Mouse (Mus musculus) layer of hippocampus, adult 8-10 months (tissue): ENCODE measurements around the gene Sik1. TPM values are rescaled to one million over a fixed set of nuclear protein-coding genes. Genes with fewer than 3 reads are reported as not detected.
A peak's percentile ranks its signal among the peaks of the same experiment; 100 is the strongest.

Experiments
- DNase-seq, 2 experiments: peaks; one replicate each; pipeline ENCODE4 v3.0.0; 2022; ENCODE audit warnings: low spot score in 2 of 2
- total RNA-seq, 4 experiments: library from RNA; stranded (reverse); gene quantifications; 2 replicates each; pipeline ENCODE4 v1.2.4; 2022

Sik1 gene
- total RNA-seq, 4 experiments from 2014 or later, result 13.2 to 22.2 (median 15.4) TPM

DNA sequence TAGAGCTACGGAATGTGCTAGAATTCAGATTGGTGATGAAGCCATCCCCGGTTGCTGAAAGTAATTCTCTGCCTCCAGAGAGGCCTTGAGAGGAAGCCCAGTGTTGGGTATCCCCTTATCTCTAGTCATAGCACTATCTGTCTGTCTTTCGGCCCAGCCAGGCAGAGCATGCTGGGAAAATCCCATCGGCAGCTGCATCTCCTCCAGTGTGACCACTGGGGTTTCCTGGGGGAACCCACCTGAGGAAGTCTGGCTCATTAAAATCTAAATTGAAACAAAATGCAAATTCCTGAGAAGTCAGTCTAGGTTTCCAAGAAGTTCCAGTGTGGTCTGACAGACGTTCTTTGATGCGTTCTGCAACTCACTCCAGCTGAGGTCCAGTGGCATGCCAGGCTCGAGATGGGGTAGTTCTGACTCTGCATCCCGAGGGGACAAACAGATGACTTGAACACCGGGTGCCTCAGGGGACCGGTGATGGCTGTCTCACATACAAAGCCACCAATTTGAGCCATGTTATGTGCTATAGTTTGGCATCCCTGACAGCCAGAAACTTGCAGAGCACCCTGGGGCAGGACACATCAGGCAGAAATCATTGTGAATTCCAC is 19.8 kb upstream of the Sik1 start:
- no peak for DNase-seq

DNA sequence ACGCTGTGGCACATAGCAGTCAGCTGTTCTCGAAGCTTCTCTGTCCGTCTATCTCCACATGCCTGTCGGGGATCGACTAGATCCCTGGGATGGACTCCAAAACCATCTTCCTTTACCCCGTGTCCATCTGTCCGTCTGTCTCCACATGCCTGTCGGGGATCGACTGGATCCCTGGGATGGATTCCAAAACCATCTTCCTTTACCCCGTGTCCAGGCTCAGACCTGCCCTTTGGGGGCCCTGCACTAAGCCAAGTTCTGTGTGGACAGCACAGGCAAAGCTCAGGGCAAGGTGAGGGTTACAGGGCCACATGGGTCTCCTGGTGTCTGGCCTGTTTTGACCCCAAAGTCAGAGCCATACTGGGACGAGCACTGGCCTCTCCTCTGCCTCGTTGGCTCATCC is 19.1 kb upstream of the Sik1 start:
- DNase-seq, result no peak

DNA sequence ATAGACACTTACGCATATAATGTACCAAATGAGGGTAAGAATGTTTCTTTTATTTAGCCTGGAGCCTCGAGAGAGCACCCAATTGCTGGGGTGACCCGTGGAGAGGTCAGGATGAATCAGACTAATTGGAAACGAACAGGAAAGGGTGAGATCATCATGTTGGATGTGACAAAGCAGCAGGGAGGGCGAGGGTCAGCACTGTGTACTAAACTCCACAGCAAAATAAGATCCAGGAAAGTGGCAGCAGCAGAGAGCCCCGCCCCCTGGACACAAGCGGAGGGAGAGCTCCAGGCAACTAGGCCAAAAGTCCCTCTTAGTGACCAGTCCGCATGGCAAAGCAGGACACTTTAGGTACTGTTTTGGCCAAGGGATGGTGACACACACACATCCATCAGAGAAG is 18.4 kb upstream of the Sik1 start:
- DNase-seq, result no peak

DNA sequence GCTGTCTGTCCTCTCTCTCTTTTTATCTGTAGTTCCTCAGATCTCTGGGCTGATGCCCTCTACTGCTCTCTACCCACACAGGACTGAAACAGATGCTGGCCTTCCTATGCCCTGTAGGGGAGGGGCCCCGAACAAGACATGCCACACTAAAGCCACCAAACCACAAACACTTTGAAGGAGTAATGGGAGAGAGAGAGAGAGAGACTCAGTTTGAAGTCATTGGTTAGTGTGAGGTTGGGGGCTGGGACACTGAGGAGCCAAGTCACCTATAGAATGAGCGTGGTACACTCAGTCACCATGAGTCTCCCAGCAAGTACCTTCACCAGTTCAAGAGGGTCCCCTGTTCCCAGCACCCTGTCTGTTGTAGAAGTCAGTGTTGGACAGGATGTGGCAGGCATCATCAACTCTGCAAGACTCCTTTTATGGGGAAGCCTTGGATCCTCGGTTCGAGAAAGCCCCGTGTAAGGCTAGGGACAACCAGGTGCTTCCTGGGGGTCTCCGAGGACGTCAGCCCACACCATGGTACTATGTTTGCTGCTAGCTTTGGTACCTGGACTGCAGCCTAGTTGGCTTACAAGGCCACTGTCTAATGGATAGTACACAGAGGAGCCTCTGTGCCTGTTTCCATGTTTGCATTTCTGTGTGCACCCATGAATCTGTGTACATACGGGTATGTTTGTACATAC is 17.7 kb upstream of the Sik1 start:
- DNase-seq, result no peak

DNA sequence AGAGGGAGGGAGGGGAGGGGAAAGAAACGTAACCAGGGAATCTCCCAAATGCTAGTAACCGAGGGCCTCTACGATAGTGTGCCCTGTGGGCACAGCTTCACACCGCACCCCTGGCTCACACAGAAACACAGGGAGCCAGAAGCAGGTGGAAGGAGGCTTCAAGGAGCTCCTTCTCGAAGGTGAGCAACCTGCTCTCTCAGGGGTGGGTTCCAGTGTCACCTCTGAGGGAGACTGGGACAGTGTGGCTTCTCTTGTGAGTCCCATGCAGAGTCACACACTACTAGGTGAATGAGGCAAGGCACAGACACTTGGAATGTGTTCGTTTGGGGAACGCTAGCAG is 17.2 kb upstream of the Sik1 start:
- DNase-seq, result no peak

DNA sequence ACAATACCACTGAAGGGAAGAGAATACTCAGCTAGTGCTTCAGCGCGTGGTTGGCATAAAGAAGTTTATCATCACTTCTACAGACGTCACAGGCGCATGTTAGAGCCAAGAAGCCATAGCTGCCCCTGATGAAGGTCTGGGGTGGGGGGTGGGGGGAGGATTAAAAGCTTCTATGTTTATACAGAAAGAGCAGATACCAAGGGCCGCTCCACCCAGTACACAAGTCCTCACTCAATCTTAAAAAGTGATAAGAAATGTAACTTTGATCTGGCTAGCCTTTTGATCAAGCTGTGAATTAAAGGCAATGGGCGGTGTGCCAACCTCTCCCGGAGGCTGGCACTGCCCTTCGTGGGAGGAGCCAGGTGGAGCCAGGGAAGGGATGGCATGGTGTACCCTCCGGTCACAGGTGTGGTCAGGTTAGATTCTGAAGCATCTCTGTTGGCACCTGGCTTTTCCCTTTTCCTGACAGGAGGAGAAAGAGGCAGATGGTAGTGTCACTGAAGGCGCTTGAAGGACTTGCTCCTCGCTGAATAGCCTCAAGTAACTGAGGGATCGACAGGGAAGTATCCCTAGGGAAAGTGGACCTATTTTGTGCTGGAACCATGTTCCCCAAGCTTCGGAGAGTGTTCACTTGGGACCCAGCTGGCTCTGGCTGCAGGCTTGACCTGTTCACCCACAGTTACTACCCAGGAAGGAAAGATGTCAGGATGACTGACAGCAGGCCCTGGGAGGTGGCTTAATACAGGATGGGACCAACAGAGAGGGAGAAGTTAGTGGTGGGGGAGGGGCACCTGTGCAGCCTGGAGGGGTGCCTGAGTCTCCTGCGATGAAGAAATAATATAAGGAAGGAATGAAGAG is 16.6 kb upstream of the Sik1 start:
- DNase-seq, result no peak

DNA sequence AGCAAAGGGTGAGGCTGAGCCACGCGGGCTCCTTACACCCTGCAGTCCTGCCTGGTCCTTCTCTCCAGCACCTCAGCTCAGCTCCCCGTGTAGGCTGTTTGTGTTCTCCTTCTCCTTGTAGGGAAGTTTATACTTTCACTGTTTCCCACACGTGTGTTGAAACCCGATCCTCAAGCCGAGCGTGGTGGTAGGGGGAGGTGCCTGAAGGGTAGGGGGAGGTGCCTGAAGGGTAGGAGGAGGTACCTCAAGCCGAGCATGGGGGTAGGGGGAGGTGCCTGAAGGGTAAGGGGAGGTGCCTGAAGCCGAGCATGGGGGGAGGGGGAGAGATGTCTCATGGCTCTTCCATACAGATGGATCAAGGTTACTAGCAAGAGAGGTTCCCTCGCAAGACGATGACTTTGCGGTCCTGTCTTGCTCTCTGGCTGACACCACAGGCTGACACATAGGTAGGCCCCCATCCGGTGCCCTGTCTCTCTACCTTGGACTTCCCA is 15.4 kb upstream of the Sik1 start:
- no peak for DNase-seq

DNA sequence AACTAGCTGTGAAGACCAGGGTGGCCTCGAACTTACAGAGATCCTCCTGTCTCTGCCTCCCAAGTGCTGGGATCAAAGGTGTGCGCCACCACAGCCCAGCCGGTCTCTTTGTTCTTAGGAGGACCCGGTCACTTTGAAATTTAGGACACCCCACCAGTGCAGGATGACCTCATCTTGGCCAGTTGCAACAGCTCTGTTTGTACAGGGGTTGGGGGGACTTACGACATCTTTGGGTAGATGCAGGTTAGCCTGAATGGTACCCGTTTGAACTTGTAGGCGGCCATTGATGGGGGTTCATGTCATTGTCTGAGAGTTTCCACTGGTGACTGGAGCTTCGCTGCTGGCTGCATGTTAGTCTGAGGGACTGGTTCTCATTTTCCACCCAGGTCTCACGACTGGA is 14.8 kb upstream of the Sik1 start:
- DNase-seq, result no peak

DNA sequence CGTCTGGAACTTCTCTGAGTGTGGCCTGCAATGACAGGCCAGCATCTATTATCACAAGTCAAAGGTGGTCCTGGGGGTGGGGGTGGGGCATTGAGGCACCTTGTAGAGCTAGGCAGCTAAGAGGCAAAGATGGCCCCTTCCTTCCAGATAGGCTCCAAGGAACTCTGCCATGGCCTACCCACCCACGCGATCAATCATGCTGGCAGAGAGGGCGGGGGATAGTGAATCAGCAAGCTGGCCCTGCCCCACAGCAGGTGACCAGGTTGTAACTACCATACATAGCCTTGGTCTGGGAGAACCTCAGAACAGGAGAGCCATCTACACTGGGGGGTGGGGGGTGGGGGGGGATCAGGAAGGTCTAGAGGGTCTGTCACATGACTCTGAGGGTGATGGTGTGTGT is 12.5 kb upstream of the Sik1 start:
- no peak for DNase-seq

DNA sequence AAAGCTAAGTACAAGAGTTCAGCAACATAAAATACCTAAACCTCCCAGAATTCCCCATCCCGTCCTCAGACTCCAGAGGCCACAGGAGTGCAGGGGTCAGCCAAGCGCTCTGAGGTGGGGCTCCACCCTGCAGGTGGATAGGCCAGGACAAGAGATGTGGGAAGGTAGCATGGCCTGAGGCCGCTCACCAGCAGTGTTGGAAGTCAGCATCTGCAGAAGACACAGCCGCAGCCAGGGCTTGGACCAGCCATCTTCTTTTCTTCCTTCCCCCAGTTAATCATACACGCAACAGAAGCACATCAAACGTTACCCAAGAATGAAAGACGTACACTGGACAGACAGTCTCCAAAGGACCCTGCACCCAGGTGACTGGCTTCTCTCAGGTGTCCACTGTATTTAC is 11.5 kb upstream of the Sik1 start:
- no peak for DNase-seq

DNA sequence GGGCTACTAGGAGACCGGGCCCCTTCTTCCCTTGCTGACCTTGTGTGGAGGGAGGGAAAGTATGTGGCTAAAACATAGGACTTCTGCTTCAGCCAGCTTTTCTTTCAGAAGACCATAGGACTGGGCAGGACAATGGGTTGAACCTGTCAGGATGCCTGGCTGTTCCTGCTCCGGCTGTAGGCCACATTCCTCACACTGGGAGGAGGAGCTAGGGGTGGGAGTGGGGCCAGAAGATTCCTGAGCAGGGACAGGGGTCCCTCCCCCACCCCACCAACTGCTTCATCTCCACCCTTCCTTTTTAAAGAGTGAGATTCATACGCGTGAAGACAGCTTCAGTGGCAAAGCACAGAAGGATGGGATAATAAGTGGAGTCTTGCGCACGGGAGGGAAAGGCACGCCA is 10.0 kb upstream of the Sik1 start:
- no peak for DNase-seq

DNA sequence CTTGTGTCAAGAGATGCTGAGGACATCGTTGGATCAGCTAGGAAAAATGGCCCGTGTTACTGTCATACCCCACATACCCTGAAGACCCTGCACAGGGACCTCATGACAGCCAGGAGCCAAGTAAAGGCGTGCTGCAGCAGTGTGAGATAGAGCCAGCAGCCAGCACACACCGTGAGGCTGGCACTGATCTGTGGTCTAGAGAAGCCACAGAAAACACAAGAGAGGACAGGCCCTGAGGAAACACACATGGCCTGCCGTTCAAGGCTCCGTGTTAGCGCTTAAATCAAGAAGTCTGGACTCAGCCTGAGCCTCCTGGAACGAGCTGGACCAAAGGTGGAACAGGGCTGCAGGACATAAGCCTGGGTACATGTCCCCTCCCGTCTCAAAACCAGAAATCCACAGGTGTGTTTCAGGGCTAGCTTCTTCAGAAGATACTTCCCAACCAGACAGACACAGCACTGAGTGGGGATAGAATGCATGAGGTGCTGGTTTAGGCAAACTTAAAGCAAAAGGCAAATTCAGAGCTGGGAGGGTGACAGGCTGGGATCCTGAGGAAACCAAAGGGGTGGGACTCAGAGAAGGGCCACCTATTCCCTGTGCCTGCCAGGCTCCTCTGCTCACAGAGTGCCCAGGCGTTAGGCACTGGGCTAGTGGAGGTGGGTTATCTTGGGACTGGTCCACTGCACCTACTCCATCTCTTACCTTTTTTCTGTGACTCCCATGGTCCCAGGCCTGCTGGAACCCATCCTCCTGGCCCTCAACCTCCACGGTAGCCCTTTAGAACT is 9.3 kb upstream of the Sik1 start:
- DNase-seq, result no peak

DNA sequence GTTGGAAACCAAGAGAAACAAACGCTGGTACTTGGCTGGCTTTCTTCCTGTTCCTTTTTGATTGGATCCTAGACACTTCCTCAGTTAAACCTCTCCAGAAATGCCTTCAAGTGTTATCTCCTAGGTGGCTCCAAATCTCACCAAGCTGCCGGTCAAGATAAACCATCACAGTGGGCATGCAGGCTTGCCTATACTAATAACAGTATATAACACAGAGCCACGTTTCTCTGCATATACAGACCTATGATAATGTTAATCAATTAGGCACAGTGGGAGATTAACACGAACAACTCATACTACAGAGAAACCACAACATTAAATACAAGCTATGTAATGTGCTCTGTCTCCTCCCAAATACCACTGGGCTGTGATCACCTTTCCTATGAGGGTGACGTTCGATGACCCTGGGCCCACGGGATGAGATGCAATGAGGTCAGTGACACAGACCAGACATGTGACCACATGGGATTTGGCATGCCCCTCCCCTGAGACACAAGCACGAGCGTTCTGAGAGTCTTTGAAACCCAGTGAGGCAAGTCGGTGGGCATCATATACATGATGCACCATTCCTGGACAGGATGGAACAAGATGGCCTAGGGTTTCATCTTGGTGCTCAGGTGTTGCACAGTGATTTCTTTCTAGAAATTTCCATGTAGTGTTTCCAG is 7.7 kb upstream of the Sik1 start:
- DNase-seq, result no peak

DNA sequence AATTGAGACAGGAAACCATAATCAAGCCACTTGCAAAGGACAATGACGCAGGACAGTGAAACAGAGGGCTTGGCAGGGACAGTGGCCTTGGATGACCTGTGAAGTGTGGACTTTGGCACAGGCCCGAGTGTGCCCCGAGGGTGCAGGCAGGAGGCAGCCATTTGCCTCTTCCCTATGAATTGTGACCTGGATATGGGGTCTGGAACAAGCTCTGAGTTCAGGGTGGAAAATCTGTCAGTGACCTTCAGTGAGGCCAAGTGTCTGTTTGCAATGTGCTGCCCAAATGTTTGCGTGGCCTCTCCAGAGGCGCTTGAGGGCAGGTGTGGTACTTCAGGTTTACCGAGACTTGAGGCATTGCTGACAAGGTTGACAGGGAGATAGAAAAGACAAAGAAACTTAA is 6.5 kb upstream of the Sik1 start:
- no peak for DNase-seq

DNA sequence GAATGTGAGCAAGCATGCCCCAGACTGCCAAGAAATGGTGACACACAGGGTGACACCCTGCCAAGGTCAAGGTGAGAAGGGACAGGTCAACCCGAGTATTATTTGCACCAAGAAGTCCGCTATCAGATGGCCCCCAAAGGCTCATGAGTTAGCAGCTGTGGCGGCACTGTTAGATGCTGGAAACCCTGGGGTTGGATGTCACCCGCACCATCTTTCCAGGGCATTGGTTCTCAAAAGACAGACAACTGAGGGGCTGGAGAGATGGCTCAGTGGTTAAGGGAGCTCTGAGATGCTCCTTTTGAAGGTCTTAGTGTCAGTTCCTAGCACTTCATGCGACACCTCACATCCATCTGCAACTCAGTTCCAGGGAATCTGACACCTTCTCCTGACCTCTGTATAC is 6.1 kb upstream of the Sik1 start:
- DNase-seq, result no peak

DNA sequence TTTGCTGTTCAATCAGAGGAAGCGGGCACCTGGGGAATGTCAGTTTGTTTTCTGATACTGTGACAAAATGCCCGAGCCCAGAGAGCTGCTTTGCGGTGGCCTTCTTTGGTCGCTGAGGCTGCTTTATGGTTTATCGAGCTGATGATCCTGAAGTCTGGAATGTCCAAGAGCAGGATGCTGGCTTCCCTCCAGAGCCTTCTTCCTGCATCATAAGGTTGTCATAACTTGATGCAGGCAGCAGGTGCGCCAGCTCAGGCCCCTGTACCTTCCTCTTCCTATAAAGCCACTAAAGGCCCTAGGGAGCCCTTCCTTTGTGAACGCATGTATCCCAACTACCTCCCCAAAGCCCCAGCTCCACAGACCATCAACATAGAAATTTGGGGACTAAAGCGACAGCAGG is 5.3 kb upstream of the Sik1 start:
- DNase-seq, result no peak

DNA sequence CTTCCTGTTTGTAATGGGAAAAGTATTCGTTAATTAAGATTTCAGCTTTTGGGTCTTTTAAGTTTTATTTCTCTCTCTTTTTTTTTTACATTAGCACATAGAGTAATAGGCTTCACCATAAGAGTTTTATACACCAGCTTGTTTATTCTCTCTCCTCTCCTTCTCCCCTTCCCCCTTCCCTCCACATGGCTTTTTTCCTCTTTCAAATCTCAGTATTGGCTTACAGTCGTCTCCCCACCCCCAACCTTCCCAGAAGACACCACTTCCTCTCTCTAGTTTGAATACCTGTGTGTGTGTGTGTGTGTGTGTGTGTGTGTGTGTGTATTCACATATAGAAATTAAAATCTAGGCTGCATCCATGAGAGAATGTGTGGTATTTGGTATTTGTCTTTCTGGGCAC is 3.8 kb upstream of the Sik1 start:
- DNase-seq, result no peak

DNA sequence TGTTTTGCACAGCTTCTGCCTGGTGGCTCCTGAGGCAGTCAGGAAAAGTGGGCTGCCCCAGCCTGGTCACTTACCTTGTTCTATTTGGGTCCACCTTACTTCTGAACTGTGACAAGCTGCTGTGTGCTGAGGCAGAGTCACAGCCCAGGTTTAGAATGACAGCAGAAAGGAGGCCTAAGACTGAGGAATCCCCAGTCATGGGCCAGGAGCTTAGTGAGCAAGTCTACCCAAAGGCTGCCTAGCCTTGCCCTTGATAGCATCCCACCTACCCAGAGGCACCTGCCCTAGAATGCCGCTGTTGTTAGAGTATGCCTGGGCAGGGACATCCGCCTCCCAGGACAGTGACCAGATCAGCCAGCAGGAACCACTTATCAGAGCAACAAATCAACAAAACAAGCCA is 3.2 kb upstream of the Sik1 start:
- no peak for DNase-seq

DNA sequence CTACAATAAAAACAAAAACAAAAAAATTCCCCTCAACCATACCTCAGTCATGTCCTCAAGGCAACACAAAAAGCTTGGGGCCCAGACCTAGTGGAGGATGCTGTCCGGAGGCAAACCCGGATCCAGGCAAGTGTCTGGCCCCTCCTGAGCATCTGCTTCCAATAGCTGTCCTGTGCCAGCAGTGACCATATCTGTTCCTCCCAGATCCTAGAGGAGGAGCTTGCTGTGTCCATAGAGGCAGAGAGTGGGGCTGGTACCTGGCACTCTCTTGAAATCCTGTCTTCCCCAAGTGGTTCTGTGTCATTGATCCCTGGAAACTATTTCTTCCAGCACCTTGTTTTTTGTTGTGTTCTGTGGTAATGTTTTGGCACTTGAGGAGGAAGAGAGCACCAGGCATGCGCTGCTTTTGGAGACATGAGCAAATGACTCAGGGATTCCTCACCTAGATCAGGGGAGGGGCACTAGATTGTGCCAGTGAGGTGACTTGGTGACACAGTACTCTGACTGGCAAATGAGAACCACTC is 2.4 kb upstream of the Sik1 start:
- no peak for DNase-seq

DNA sequence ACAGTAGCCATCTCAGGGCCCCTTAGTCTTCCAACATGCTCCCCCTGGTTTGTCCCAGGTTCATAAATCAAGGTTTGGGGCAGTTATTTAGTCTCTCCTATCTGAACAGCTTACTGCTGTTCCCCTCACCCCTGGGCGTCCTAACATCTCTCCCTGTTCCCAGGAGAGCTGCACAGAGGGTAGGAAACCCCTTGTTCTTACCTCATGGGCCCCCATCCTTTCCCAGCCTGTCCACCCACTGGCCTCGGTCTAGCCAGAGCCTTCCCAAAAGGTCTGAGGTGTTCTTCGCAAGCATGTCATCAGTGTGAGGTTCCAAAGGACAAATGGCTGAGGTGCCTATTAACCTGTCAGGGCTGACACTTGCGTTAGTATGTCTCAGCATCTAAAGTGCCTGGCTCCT is 1.6 kb upstream of the Sik1 start:
- DNase-seq, result no peak

DNA sequence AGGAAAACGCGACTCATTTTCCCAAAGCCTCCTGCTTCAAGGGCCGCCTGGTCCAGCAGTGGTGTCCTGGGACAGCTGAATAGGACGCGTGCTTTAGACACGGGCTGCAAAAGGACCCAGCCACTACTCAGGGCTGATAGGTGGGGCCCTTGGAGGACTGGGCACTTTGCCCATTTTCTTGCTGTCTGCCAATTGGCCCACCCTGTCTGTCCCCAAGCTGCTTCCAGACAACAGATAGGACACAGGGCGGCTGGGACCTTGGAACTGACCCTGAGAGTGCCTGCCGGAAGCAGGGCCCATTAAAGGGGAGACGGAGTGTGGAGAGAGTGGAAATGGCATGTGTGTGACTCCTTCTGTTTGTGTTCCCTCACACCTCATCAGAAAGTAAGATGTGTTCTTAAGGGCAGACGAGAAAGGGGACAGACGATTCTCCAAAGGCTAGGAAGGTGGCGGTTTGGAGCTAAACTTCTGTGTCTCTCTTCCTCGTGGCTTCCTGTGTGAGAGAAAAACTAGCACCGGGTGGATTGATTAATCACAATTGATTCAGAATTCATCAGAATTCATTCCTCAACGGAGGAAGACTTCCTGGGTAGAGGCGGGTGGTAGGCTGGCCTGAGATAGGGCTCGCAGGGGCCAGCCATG is 1.0 kb upstream of the Sik1 start:
- DNase-seq, result peak; percentile 45 to 46
